Mouse (Mus musculus): ENCODE measurements around the gene Sertad1.
A peak's percentile ranks its signal among the peaks of the same experiment; 100 is the strongest.

Gene Sertad1

GRCm38 (mm10) chr7:27449256-27449862, 37.4 kb upstream of the Sertad1 start:
- TF ChIP-seq CTCF (conservative IDR thresholded peaks at IDR 0.05; ENCODE audit: low read length) (peak; percentile 87), NANOG (IDR thresholded peaks at IDR 0.05; ENCODE audit: borderline replicate concordance, low read length) (no peak; the same call in 1 of the 2 replicates), POU5F1 (IDR thresholded peaks at IDR 0.05; ENCODE audit: borderline replicate concordance, low read length) (no peak)
- peaks cover 21% of the 10 kb centered on the region for H3K27me3 ChIP-seq (ENCODE audit: insufficient read depth, low read length)

GRCm38 (mm10) chr7:27451359-27451758, 35.4 kb upstream of the Sertad1 start:
- H3K4me1 ChIP-seq (replicated peaks; ENCODE audit: low read depth, low read length): peaks cover 27% of the 10 kb centered on the region
- H3K9me3 ChIP-seq (ENCODE audit: low read length): no peaks in the 10 kb centered on the region
- no peak for TF ChIP-seq POU5F1 (IDR thresholded peaks at IDR 0.05; ENCODE audit: borderline replicate concordance, low read length)
- TF ChIP-seq NANOG (IDR thresholded peaks at IDR 0.05; ENCODE audit: borderline replicate concordance, low read length): no peak
- TF ChIP-seq CTCF (conservative IDR thresholded peaks at IDR 0.05; ENCODE audit: low read length): no peak
- peaks cover 8% of the 10 kb centered on the region for H3K27me3 ChIP-seq (ENCODE audit: insufficient read depth, low read length)
- no peak overlapping the region for H3K4me3 ChIP-seq (replicated peaks; ENCODE audit: low read length)
- peaks cover 7% of the 10 kb centered on the region for H3K36me3 ChIP-seq (ENCODE audit: insufficient read depth, low read length)

More at GRCm38 (mm10) chr7:27449256-27449862, 37.4 kb upstream of the Sertad1 start:
- peaks cover 35% of the 10 kb centered on the region for H3K4me1 ChIP-seq (replicated peaks; ENCODE audit: low read depth, low read length)
- no peaks in the 10 kb centered on the region for H3K9me3 ChIP-seq (ENCODE audit: low read length)
- peak overlapping the region; percentile 88; the same call in 1 of the 2 replicates for H3K4me3 ChIP-seq (replicated peaks; ENCODE audit: low read length)
- peaks cover 7% of the 10 kb centered on the region for H3K36me3 ChIP-seq (ENCODE audit: insufficient read depth, low read length)

DNA sequence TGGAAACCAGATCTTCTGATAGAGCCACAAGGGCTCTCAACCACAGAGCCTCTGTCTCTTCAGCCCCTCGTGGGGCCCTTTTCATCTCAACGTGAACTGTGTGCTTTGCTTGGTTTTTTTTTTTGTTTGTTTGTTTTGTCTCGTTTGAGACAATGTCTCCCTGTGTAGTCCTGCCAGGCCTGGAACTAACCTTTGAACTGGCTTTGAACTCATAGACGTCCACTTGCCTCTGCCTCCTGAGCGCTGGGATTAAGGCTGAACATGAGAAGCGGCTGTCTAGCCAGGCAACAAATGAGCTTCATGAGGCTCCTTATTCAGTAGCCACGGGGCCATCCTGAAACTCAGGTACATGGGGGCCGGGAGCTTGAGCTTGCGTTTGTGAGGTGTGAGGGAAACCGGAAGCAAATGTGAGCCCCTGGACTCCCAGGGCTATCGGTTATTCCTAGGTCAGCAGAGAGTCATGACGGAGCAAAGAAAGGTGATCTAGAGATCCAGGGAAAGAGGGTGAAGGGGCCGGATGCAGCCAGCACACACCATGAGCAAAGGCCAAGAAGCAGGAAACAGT, 34.4 kb upstream of the Sertad1 start:
- Histone ChIP-seq H3K4me1 (replicated peaks; ENCODE audit: low read depth, low read length) (peaks cover 20% of the 10 kb centered on the region), H3K9me3 (ENCODE audit: low read length) (no peaks in the 10 kb centered on the region), H3K27me3 (ENCODE audit: insufficient read depth, low read length) (no peaks in the 10 kb centered on the region), H3K4me3 (replicated peaks; ENCODE audit: low read length) (no peak overlapping the region), H3K36me3 (ENCODE audit: insufficient read depth, low read length) (peaks cover 7% of the 10 kb centered on the region)
- TF ChIP-seq POU5F1 (IDR thresholded peaks at IDR 0.05; ENCODE audit: borderline replicate concordance, low read length) (no peak), CTCF (conservative IDR thresholded peaks at IDR 0.05; ENCODE audit: low read length) (no peak), NANOG (IDR thresholded peaks at IDR 0.05; ENCODE audit: borderline replicate concordance, low read length) (no peak)

DNA sequence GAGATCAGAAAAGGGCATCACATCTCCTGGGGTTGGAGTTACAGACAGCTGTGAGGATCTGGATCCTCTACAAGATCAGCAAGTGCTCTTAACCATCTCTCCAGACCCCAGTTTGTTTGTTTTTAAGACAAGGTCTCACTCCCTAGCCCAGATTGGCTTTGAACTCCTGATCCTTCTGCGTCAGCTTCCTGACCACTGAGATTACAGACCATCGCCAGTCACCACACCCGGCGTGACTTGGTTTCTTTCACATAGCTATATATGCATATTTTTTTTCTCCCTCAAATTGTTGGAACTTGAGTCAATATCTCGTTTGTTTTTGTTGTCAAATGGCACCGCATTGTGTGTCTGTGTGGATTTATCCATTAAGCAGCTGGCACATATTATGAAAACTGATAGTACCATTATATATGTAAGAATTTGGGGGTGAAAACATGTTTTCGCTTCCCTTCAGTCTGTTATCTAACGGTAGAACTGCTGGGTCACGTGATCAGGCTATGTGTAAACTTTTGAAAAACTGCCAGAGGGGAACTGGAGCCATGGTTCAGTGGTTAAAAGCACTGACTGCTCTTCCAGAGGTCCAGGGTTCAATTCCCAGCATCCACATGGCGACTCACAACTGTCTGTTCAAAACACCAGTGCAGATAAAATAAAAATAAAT, 32.1 kb upstream of the Sertad1 start:
- no peaks in the 10 kb centered on the region for H3K27me3 ChIP-seq (ENCODE audit: insufficient read depth, low read length)
- TF ChIP-seq NANOG (IDR thresholded peaks at IDR 0.05; ENCODE audit: borderline replicate concordance, low read length) (no peak), POU5F1 (IDR thresholded peaks at IDR 0.05; ENCODE audit: borderline replicate concordance, low read length) (no peak), CTCF (conservative IDR thresholded peaks at IDR 0.05; ENCODE audit: low read length) (no peak)
- no peak overlapping the region for H3K4me3 ChIP-seq (replicated peaks; ENCODE audit: low read length)
- no peaks in the 10 kb centered on the region for H3K9me3 ChIP-seq (ENCODE audit: low read length)
- H3K36me3 ChIP-seq (ENCODE audit: insufficient read depth, low read length): peaks cover 7% of the 10 kb centered on the region
- H3K4me1 ChIP-seq (replicated peaks; ENCODE audit: low read depth, low read length): peaks cover 6% of the 10 kb centered on the region

- H3K9me3 ChIP-seq (ENCODE audit: low read length): no peaks in the 10 kb centered on the region
- H3K4me3 ChIP-seq (replicated peaks; ENCODE audit: low read length): no peak overlapping the region
- TF ChIP-seq POU5F1 (IDR thresholded peaks at IDR 0.05; ENCODE audit: borderline replicate concordance, low read length) (no peak), CTCF (conservative IDR thresholded peaks at IDR 0.05; ENCODE audit: low read length) (no peak), NANOG (IDR thresholded peaks at IDR 0.05; ENCODE audit: borderline replicate concordance, low read length) (no peak)
- 0 out of 2 replicates have a peak, but pooled peaks cover 2% of the 10 kb centered on the region for H3K4me1 ChIP-seq (replicated peaks; ENCODE audit: low read depth, low read length)
- H3K36me3 ChIP-seq (ENCODE audit: insufficient read depth, low read length): peaks cover 7% of the 10 kb centered on the region
- no peaks in the 10 kb centered on the region for H3K27me3 ChIP-seq (ENCODE audit: insufficient read depth, low read length)
Observed at GRCm38 (mm10) chr7:27455273-27455672, 31.4 kb upstream of the Sertad1 start.

- H3K27me3 ChIP-seq (ENCODE audit: insufficient read depth, low read length): no peaks in the 10 kb centered on the region
- H3K4me1 ChIP-seq (replicated peaks; ENCODE audit: low read depth, low read length): 0 out of 2 replicates have a peak, but pooled peaks cover 2% of the 10 kb centered on the region
- H3K4me3 ChIP-seq (replicated peaks; ENCODE audit: low read length): no peak overlapping the region
- H3K9me3 ChIP-seq (ENCODE audit: low read length): no peaks in the 10 kb centered on the region
- TF ChIP-seq CTCF (conservative IDR thresholded peaks at IDR 0.05; ENCODE audit: low read length) (no peak), NANOG (IDR thresholded peaks at IDR 0.05; ENCODE audit: borderline replicate concordance, low read length) (no peak), POU5F1 (IDR thresholded peaks at IDR 0.05; ENCODE audit: borderline replicate concordance, low read length) (no peak)
- H3K36me3 ChIP-seq (ENCODE audit: insufficient read depth, low read length): no peaks in the 10 kb centered on the region
Observed at GRCm38 (mm10) chr7:27458614-27459013, 28.1 kb upstream of the Sertad1 start.

DNA sequence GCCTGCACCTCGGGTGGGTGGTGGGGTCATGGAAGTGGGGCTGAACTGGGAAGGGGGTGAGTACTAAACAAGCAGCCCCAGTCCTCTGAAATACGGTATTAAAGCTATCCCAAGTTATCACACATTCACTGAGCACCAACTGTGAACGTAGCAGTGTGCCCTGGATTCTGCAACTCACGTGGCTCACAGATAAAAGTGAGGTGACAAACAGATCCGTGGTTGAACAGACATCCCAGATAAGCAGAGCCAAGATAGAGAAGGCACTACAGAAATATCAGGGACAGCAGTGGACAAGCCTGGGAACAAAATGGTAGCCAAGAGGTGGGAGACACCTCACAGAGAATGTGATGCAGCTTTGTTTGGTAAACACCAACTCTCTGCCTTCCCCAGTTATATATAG, 27.1 kb upstream of the Sertad1 start:
- no peaks in the 10 kb centered on the region for H3K36me3 ChIP-seq (ENCODE audit: insufficient read depth, low read length)
- no peaks in the 10 kb centered on the region for H3K27me3 ChIP-seq (ENCODE audit: insufficient read depth, low read length)
- no peak for TF ChIP-seq CTCF (conservative IDR thresholded peaks at IDR 0.05; ENCODE audit: low read length)
- TF ChIP-seq POU5F1 (IDR thresholded peaks at IDR 0.05; ENCODE audit: borderline replicate concordance, low read length): no peak
- no peak for TF ChIP-seq NANOG (IDR thresholded peaks at IDR 0.05; ENCODE audit: borderline replicate concordance, low read length)
- H3K4me3 ChIP-seq (replicated peaks; ENCODE audit: low read length): no peak overlapping the region
- H3K9me3 ChIP-seq (ENCODE audit: low read length): no peaks in the 10 kb centered on the region
- H3K4me1 ChIP-seq (replicated peaks; ENCODE audit: low read depth, low read length): 0 out of 2 replicates have a peak, but pooled peaks cover 2% of the 10 kb centered on the region

DNA sequence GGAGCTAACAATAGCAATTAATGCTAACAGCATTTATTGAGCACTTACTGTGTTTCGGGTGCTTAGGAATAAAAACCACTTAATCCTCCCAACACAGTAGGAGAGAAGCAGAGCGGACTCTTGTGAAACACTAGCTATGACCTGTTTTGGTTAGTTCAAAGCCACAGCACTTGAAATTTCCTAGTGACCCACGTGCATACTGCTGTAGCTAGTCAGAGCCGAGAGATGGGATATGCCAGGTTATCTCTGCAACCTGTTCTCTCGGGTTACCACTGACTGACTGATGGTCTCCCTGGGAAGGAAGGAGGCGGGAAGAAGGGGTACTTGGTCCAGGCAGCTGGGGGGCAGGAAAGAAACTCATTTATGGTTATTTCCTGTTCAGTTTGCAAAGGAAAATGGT, 26.2 kb upstream of the Sertad1 start:
- Histone ChIP-seq H3K36me3 (ENCODE audit: insufficient read depth, low read length) (no peaks in the 10 kb centered on the region), H3K4me3 (replicated peaks; ENCODE audit: low read length) (no peak overlapping the region), H3K9me3 (ENCODE audit: low read length) (no peaks in the 10 kb centered on the region), H3K4me1 (replicated peaks; ENCODE audit: low read depth, low read length) (0 out of 2 replicates have a peak, but pooled peaks cover 2% of the 10 kb centered on the region), H3K27me3 (ENCODE audit: insufficient read depth, low read length) (no peaks in the 10 kb centered on the region)
- TF ChIP-seq POU5F1 (IDR thresholded peaks at IDR 0.05; ENCODE audit: borderline replicate concordance, low read length): no peak
- no peak for TF ChIP-seq NANOG (IDR thresholded peaks at IDR 0.05; ENCODE audit: borderline replicate concordance, low read length)
- TF ChIP-seq CTCF (conservative IDR thresholded peaks at IDR 0.05; ENCODE audit: low read length): no peak
